Mouse (Mus musculus) lung, postnatal 0 days (tissue): Measurements from ENCODE around the gene Rbfox2. TPM values are rescaled to one million over a fixed set of nuclear protein-coding genes. Genes with fewer than 3 reads are reported as not detected.

Source experiments
- ATAC-seq: fragments of 200-750 bp; cut with Nextera tagmentation; 2 replicates; pipeline ENCODE4 v1.8.0; 2017; ENCODE audit warnings: moderate library complexity
- DNase-seq: peaks from one replicate; pipeline ENCODE4 v3.0.0-alpha.2; 2016; ENCODE audit warnings: low spot score
- H3K27ac ChIP-seq: fragments of 300-500 bp; sonication (generic); 2 replicates; pipeline ENCODE4 v1.5.1; 2014; ENCODE audit warnings: antibody characterized with exemption, mild to moderate bottlenecking, low read length, mixed read lengths
- H3K27me3 ChIP-seq: fragments of 300-500 bp; sonication (generic); replicated peaks from 2 replicates; pipeline ENCODE4 v1.6.1; 2014; ENCODE audit warnings: low read length, mixed read lengths; ENCODE audit not compliant: insufficient read depth
- H3K36me3 ChIP-seq: fragments of 300-500 bp; sonication (generic); 2 replicates; pipeline ENCODE4 v1.6.1; 2014; ENCODE audit warnings: low read length, mixed read lengths; ENCODE audit not compliant: insufficient read depth
- H3K4me1 ChIP-seq: fragments of 300-500 bp; sonication (generic); 2 replicates; pipeline ENCODE4 v1.6.1; 2014; ENCODE audit warnings: antibody characterized with exemption, low read depth, low read length, mixed read lengths; ENCODE audit not compliant: insufficient read depth
- H3K4me2 ChIP-seq: fragments of 300-500 bp; sonication (generic); replicated peaks from 2 replicates; pipeline ENCODE4 v1.6.1; 2014; ENCODE audit warnings: low read depth, mild to moderate bottlenecking, low read length, moderate library complexity, mixed read lengths
- H3K4me3 ChIP-seq: fragments of 300-500 bp; sonication (generic); 2 replicates; pipeline ENCODE4 v1.5.1; 2014; ENCODE audit warnings: low read depth, low read length
- H3K9ac ChIP-seq: fragments of 300-500 bp; sonication (generic); replicated peaks from 2 replicates; pipeline ENCODE4 v1.6.1; 2014; ENCODE audit warnings: low read depth, mild to moderate bottlenecking
- H3K9me3 ChIP-seq: fragments of 300-500 bp; sonication (generic); 2 replicates; pipeline ENCODE4 v1.6.1; 2016; ENCODE audit warnings: low read length, mixed read lengths
- CTCF ChIP-seq: IDR thresholded peaks from 2 replicates; pipeline ENCODE4 v1.5.1; 2016; ENCODE audit warnings: antibody characterized with exemption, mild to moderate bottlenecking
- EP300 ChIP-seq: IDR thresholded peaks from 2 replicates; pipeline ENCODE4 v1.6.1; 2016; ENCODE audit warnings: antibody characterized with exemption, mild to moderate bottlenecking, control low read depth
- WGBS: fragments of 180-500 bp; shearing (Covaris S2); extraction: QIAGEN DNeasy Blood & Tissue Kit; methylation state at CpG from one replicate; pipeline ENCODE4 v1.1.7; 2014; 5-methylcytosine and 5-hydroxymethylcytosine counted together
- polyA plus RNA-seq: library from polyadenylated mRNA; unstranded; fragments of >200 nt; fragmentation: Nextera tagmentation; extraction: Ambion mirVana; gene quantifications from 2 replicates; pipeline ENCODE4 v1.2.1, GENCODE M21; 2015

The Rbfox2 gene
- polyA plus RNA-seq, 1 experiment from 2014 or later = 17.4 TPM

DNA sequence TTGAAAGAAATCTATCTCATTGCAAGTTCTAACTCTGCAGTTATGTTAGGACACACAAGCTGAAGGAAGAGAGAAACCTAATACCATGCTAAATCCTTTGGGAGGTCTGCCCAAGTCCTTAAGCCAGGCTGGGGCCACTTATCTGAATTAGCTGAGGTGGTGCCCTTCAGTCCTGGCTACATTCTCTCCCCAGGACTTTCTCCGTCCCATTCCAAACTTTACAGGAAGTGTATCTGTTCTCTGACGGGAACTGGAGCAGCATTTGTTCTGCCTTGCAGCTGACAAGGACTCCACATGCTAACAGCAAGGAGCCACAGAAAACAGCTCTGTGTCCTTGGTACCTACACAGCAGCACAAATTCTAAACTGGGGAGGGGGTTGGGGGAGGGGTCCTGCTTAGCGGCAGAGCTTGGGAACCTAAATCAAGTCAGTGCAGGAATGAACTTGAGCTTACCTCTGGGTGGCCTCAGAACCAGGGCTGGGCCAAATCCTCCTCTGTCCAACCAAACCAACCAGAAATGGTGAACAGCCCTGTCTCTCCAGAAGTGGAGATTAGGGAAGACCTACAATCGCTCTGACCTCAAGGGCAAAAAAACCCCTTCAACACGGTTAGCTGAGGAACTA is 91.5 kb downstream of the Rbfox2 start:
- TF ChIP-seq CTCF = no peak
- no peak for TF ChIP-seq EP300
- Histone ChIP-seq H3K9me3 (no peaks in the 10 kb centered on the region), H3K4me2 (no peak overlapping the region), H3K9ac (no peak overlapping the region), H3K4me1 (peaks cover 14% of the 10 kb centered on the region; the same call in 1 of the 2 replicates), H3K36me3 (no peaks in the 10 kb centered on the region), H3K27ac (peak overlapping the region; percentile 40; the same call in 1 of the 2 replicates), H3K27me3 (no peaks in the 10 kb centered on the region), H3K4me3 (no peak overlapping the region)
- 18% methylated on average over 5 of the region's 5 CpGs for WGBS
- ATAC-seq (0 out of 2 replicates have a peak, but pooled peaks have one; percentile 13), DNase-seq (peak; percentile 30)

DNA sequence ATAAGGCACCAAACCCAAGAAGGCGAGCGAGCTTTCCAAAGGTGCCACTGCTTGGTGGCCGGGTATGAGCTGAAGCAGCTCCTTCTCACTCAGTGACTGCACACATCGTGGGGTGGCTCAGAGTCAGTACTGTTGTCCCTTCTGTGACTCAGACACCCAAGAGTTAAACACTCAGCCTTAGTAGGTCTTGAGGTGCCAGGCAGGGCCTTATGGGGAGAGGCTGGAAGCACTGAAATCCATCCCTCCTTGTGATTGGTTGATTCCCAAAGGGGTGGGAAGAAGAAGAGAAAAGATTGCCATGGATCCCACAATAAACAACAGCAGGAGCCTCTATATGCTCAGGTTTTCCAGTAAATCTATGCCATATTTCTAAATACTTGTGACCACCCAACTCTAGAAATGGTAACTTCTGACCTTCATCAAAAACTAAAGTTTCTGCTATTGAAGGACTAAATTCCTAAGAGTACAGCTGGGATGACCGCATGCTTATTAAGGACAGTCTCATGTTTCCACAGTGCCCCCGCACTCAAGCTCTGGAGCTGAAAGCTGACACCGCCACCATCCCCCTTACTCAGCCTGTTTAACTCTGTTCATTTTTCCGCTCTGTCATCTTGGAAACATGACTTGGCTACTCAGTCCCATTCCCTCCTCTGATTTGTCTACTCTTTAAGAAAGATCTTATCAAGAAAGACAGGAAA is 92.2 kb downstream of the Rbfox2 start:
- no peak overlapping the region for H3K4me2 ChIP-seq
- no peaks in the 10 kb centered on the region for H3K36me3 ChIP-seq
- H3K27ac ChIP-seq = no peak overlapping the region
- H3K4me3 ChIP-seq = no peak overlapping the region
- H3K9ac ChIP-seq = no peak overlapping the region
- DNase-seq = peak; percentile 67
- no peaks in the 10 kb centered on the region for H3K9me3 ChIP-seq
- peaks cover 14% of the 10 kb centered on the region; the same call in 1 of the 2 replicates for H3K4me1 ChIP-seq
- WGBS = 46% methylated on average over 8 of the region's 8 CpGs
- TF ChIP-seq CTCF (no peak), EP300 (no peak)
- no peaks in the 10 kb centered on the region for H3K27me3 ChIP-seq
- ATAC-seq = peak; percentile 75

DNA sequence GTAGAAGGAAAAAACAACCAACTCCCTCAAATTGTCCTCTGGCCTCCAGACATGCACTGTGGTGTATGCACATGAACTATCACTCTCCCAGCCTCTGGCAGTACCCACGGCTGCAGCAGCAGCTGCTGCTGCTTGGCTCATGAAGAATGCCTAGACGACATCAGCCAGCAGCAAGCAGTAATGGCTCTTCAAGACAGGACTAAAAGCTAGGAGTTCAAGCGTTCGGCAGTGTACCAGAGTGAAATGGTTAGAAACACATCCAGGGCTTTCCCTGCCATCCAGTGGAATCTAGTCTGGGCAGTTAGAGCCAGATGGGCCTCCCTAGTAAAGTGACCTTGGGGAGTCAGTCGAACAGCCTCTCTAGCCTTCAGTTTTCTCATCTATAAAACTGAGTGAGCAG is 93.0 kb downstream of the Rbfox2 start:
- no peak overlapping the region for H3K4me3 ChIP-seq
- no peaks in the 10 kb centered on the region for H3K9me3 ChIP-seq
- ATAC-seq (no peak), DNase-seq (no peak)
- no peak for TF ChIP-seq CTCF
- TF ChIP-seq EP300 = no peak
- H3K9ac ChIP-seq = no peak overlapping the region
- no peak overlapping the region for H3K27ac ChIP-seq
- H3K4me2 ChIP-seq = no peak overlapping the region
- no peaks in the 10 kb centered on the region for H3K36me3 ChIP-seq
- H3K4me1 ChIP-seq = peaks cover 14% of the 10 kb centered on the region; the same call in 1 of the 2 replicates
- no peaks in the 10 kb centered on the region for H3K27me3 ChIP-seq
- 59% methylated on average over 5 of the region's 5 CpGs for WGBS

DNA sequence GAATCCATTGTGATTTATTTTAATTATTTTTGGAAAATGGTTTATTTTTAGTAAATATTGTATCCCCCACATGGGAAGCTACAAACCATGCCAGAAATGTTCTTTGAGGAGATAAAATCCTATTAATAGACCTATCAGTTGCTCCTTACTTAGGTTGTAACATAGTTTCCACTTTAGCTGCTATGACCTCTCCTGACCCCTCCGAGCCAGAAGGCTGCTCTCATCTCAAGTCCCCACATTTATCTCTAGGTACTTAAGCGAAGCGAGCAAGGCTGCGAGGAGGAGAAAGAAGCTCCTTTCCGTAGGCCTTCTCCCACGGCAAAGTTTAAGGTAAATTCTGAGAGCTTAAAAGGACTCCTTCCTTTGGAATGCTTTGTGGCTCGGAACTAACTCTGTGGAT is 94.0 kb downstream of the Rbfox2 start:
- ATAC-seq = no peak
- H3K9me3 ChIP-seq = no peaks in the 10 kb centered on the region
- no peaks in the 10 kb centered on the region for H3K36me3 ChIP-seq
- 48% methylated on average over 7 of the region's 7 CpGs for WGBS
- no peak overlapping the region for H3K4me2 ChIP-seq
- H3K9ac ChIP-seq = no peak overlapping the region
- no peaks in the 10 kb centered on the region for H3K27me3 ChIP-seq
- no peak overlapping the region for H3K27ac ChIP-seq
- DNase-seq = no peak
- no peak overlapping the region for H3K4me3 ChIP-seq
- no peak for TF ChIP-seq EP300
- no peak for TF ChIP-seq CTCF
- peaks cover 14% of the 10 kb centered on the region; the same call in 1 of the 2 replicates for H3K4me1 ChIP-seq

DNA sequence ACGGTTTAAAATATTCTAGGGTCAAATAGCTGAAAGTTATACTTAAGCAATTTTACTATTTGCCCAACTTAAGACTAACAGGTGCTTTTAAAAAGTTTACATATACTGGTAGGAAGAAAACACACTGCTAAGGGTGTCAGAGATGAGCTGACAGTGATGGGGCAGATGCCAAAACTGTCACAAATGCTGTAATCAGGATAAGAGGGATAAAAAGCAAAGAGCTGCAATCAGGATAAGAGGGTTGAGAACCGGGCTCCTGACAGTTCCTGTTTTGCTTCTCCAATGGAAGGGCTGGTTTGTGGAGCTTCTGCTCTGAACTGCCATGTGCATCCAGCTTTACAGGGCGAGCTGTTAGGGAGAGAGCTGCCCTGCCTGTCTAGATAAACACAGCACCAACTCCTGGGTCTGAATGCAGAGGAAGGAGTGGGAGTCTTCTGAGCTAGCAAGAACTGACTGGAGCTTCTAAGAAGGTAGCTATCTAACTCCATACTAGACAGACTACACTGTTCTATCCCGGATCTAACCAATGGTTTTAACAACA is 94.5 kb downstream of the Rbfox2 start:
- Histone ChIP-seq H3K4me3 (no peak overlapping the region), H3K9ac (no peak overlapping the region), H3K27me3 (no peaks in the 10 kb centered on the region), H3K4me2 (no peak overlapping the region), H3K9me3 (no peaks in the 10 kb centered on the region), H3K36me3 (no peaks in the 10 kb centered on the region), H3K27ac (no peak overlapping the region), H3K4me1 (peaks cover 14% of the 10 kb centered on the region; the same call in 1 of the 2 replicates)
- ATAC-seq (no peak), DNase-seq (no peak)
- WGBS = 41% methylated on average over 4 of the region's 4 CpGs
- TF ChIP-seq CTCF (no peak), EP300 (no peak)

DNA sequence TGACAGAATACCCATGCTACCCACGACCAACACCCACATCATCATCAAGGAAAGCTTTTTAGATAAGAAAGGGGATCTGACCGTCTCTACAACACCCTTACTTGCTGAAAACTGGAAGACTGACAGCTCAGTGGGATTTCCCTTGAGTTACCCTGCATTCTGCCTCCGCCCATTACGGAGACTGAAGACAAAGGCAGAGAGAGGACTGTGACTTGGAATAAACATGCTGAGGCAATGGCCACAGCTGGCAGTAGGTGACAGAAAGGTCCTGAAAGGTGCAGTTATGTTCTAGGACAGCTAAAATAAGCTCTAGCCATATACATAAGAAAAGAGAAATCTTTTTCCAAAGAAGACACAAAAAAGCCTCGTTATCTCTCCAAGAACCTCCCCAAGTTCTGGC is 99.8 kb downstream of the Rbfox2 start:
- Histone ChIP-seq H3K27ac (no peak overlapping the region), H3K4me2 (no peak overlapping the region), H3K27me3 (no peaks in the 10 kb centered on the region), H3K9ac (no peak overlapping the region), H3K4me1 (peaks cover 13% of the 10 kb centered on the region; the same call in 1 of the 2 replicates), H3K9me3 (no peaks in the 10 kb centered on the region), H3K4me3 (no peak overlapping the region), H3K36me3 (no peaks in the 10 kb centered on the region)
- 73% methylated on average over 5 of the region's 5 CpGs for WGBS
- TF ChIP-seq EP300 = no peak
- TF ChIP-seq CTCF = no peak
- ATAC-seq (no peak), DNase-seq (no peak)
